Mouse (Mus musculus) midbrain, embryonic 11.5 days (tissue): ENCODE results near the gene Rps19. TPM values are rescaled to one million over a fixed set of nuclear protein-coding genes. Genes with fewer than 3 reads are reported as not detected.
A peak's percentile ranks its signal among the peaks of the same experiment; 100 is the strongest.

Experiments used
- ATAC-seq: fragments of 200-750 bp; cut with Nextera tagmentation; 2 replicates; pipeline ENCODE4 v1.8.0; 2017; ENCODE audit warnings: moderate TSS enrichment, moderate library complexity; ENCODE audit not compliant: low FRiP score
- DNase-seq: peaks from one replicate; pipeline ENCODE4 v3.0.0; 2015; ENCODE audit warnings: low spot score; ENCODE audit errors: missing footprints
- H3K27ac ChIP-seq: fragments of 300-500 bp; sonication (generic); 2 replicates; pipeline ENCODE4 v1.5.1; 2014; ENCODE audit warnings: low read depth, low read length
- H3K27me3 ChIP-seq: fragments of 300-500 bp; sonication (generic); 2 replicates; pipeline ENCODE4 v1.6.1; 2014; ENCODE audit warnings: mild to moderate bottlenecking, low read length, moderate library complexity, mixed read lengths; ENCODE audit not compliant: control insufficient read depth, insufficient read depth
- H3K36me3 ChIP-seq: fragments of 300-500 bp; sonication (generic); 2 replicates; pipeline ENCODE4 v1.6.1; 2014; ENCODE audit warnings: mild to moderate bottlenecking, low read length, moderate library complexity, mixed read lengths; ENCODE audit not compliant: control insufficient read depth, insufficient read depth
- H3K4me1 ChIP-seq: fragments of 300-500 bp; sonication (generic); 2 replicates; pipeline ENCODE4 v1.6.1; 2014; ENCODE audit warnings: low read length; ENCODE audit not compliant: control insufficient read depth, insufficient read depth
- H3K4me2 ChIP-seq: fragments of 300-500 bp; sonication (generic); 2 replicates; pipeline ENCODE4 v1.6.1; 2014; ENCODE audit warnings: mild to moderate bottlenecking, moderate library complexity
- H3K4me3 ChIP-seq: fragments of 300-500 bp; sonication (generic); 2 replicates; pipeline ENCODE4 v1.5.1; 2014; ENCODE audit warnings: low read depth, low read length
- H3K9ac ChIP-seq: fragments of 300-500 bp; sonication (generic); 2 replicates; pipeline ENCODE4 v1.6.1; 2014; ENCODE audit warnings: low read length
- H3K9me3 ChIP-seq: fragments of 300-500 bp; sonication (generic); 2 replicates; pipeline ENCODE4 v1.6.1; 2016; ENCODE audit warnings: low read length; ENCODE audit not compliant: control insufficient read depth
- WGBS: fragments of 180-500 bp; shearing (Covaris S2); extraction: QIAGEN DNeasy Blood & Tissue Kit; methylation state at CpG from one replicate; pipeline ENCODE4 v1.1.7; 2014; 5-methylcytosine and 5-hydroxymethylcytosine counted together
- polyA plus RNA-seq: library from polyadenylated mRNA; unstranded; fragments of >200 nt; fragmentation: Nextera tagmentation; extraction: Ambion mirVana; gene quantifications from 2 replicates; pipeline ENCODE4 v1.2.1, GENCODE M21; 2014

The Rps19 gene
- polyA plus RNA-seq, 1 experiment from 2014 or later = 1,929 TPM

GRCm38 (mm10) chr7:24896269-24896668, 12.1 kb downstream of the Rps19 start:
- Histone ChIP-seq H3K9ac (no peak overlapping the region), H3K9me3 (no peaks in the 10 kb centered on the region), H3K4me1 (no peaks in the 10 kb centered on the region), H3K4me2 (no peak overlapping the region), H3K27ac (no peak overlapping the region), H3K27me3 (no peaks in the 10 kb centered on the region), H3K36me3 (no peaks in the 10 kb centered on the region; the same call in 1 of the 2 replicates), H3K4me3 (no peak overlapping the region)
- 75% methylated on average over 8 of the region's 8 CpGs for WGBS
- DNase-seq (no peak), ATAC-seq (no peak)

- H3K27ac ChIP-seq = no peak within 1 kb of the TSS
- 83% methylated on average over 12 of the region's 12 CpGs for WGBS
- H3K4me2 ChIP-seq = no peak within 1 kb of the TSS
- no peak within 1 kb of the TSS for H3K4me3 ChIP-seq
- ATAC-seq = no peak
- H3K9me3 ChIP-seq = no peaks in the 10 kb centered on the region
- no peaks in the 10 kb centered on the region for H3K4me1 ChIP-seq
- H3K36me3 ChIP-seq = no peaks in the 10 kb centered on the region; the same call in 1 of the 2 replicates
- DNase-seq = no peak
- no peaks in the 10 kb centered on the region for H3K27me3 ChIP-seq
- no peak within 1 kb of the TSS for H3K9ac ChIP-seq
Observed at GRCm38 (mm10) chr7:24897224-24897623, 13.1 kb downstream of the Rps19 start, which contains the start of gene Cd79a. TSS of gene Cd79a (plus strand) at chr7:24897381.

GRCm38 (mm10) chr7:24897959-24898358, 13.8 kb downstream of the Rps19 start:
- no peak overlapping the region for H3K27ac ChIP-seq
- H3K4me3 ChIP-seq = no peak overlapping the region
- H3K27me3 ChIP-seq = no peaks in the 10 kb centered on the region
- no peak for DNase-seq
- H3K9me3 ChIP-seq = no peaks in the 10 kb centered on the region
- 73% methylated on average over 5 of the region's 5 CpGs for WGBS
- H3K9ac ChIP-seq = no peak overlapping the region
- no peaks in the 10 kb centered on the region for H3K4me1 ChIP-seq
- no peaks in the 10 kb centered on the region for H3K36me3 ChIP-seq
- no peak overlapping the region for H3K4me2 ChIP-seq
- no peak for ATAC-seq

GRCm38 (mm10) chr7:24901114-24901513, 16.9 kb downstream of the Rps19 start:
- Histone ChIP-seq H3K4me1 (no peaks in the 10 kb centered on the region), H3K9me3 (no peaks in the 10 kb centered on the region), H3K27me3 (no peaks in the 10 kb centered on the region), H3K36me3 (no peaks in the 10 kb centered on the region), H3K27ac (no peak overlapping the region), H3K9ac (no peak overlapping the region), H3K4me2 (no peak overlapping the region), H3K4me3 (no peak overlapping the region)
- WGBS = 86% methylated on average over 6 of the region's 6 CpGs
- ATAC-seq (no peak), DNase-seq (no peak)

GRCm38 (mm10) chr7:24901842-24902241, 17.7 kb downstream of the Rps19 start:
- ATAC-seq = no peak
- Histone ChIP-seq H3K36me3 (no peaks in the 10 kb centered on the region), H3K27ac (no peak overlapping the region), H3K9ac (no peak overlapping the region), H3K27me3 (no peaks in the 10 kb centered on the region), H3K4me3 (no peak overlapping the region), H3K9me3 (no peaks in the 10 kb centered on the region), H3K4me1 (no peaks in the 10 kb centered on the region), H3K4me2 (no peak overlapping the region)
- 86% methylated on average over 1 of the region's 1 CpGs for WGBS
- DNase-seq = no peak

GRCm38 (mm10) chr7:24902264-24902629, 18.1 kb downstream of the Rps19 start:
- H3K9ac ChIP-seq = no peak overlapping the region
- no peaks in the 10 kb centered on the region for H3K9me3 ChIP-seq
- peak overlapping the region; percentile 21; the same call in 1 of the 2 replicates for H3K27ac ChIP-seq
- 45% methylated on average over 2 of the region's 2 CpGs for WGBS
- ATAC-seq = no peak
- no peak overlapping the region; the same call in 1 of the 2 replicates for H3K4me3 ChIP-seq
- no peaks in the 10 kb centered on the region for H3K27me3 ChIP-seq
- H3K36me3 ChIP-seq = no peaks in the 10 kb centered on the region
- no peak for DNase-seq
- no peaks in the 10 kb centered on the region for H3K4me1 ChIP-seq
- peak overlapping the region; percentile 87; the same call in 1 of the 2 replicates for H3K4me2 ChIP-seq

GRCm38 (mm10) chr7:24902630-24903443, 18.7 kb downstream of the Rps19 start, which contains the start of gene Arhgef1:
TSS of gene Arhgef1 (plus strand) at chr7:24902912.
- Histone ChIP-seq H3K9me3 (no peaks in the 10 kb centered on the region), H3K27ac (peak within 1 kb of the TSS; percentile 21), H3K4me3 (peak within 1 kb of the TSS; percentile 70), H3K36me3 (no peaks in the 10 kb centered on the region), H3K27me3 (no peaks in the 10 kb centered on the region), H3K4me1 (no peaks in the 10 kb centered on the region), H3K4me2 (peak within 1 kb of the TSS; percentile 87), H3K9ac (peak within 1 kb of the TSS; percentile 71)
- no peak for ATAC-seq
- WGBS = 6% methylated on average over 58 of the region's 68 CpGs
- peak; percentile 92 for DNase-seq

- H3K4me1 ChIP-seq = no peaks in the 10 kb centered on the region
- DNase-seq = no peak
- no peaks in the 10 kb centered on the region for H3K9me3 ChIP-seq
- H3K27ac ChIP-seq = peak overlapping the region; percentile 21; the same call in 1 of the 2 replicates
- no peaks in the 10 kb centered on the region for H3K27me3 ChIP-seq
- H3K36me3 ChIP-seq = no peaks in the 10 kb centered on the region
- H3K4me2 ChIP-seq = peak overlapping the region; percentile 87
- 47% methylated on average over 10 of the region's 10 CpGs for WGBS
- H3K9ac ChIP-seq = peak overlapping the region; percentile 71
- no peak for ATAC-seq
- peak overlapping the region; percentile 70 for H3K4me3 ChIP-seq
Observed at GRCm38 (mm10) chr7:24903444-24903825, 19.3 kb downstream of the Rps19 start.

GRCm38 (mm10) chr7:24904070-24904483, 19.9 kb downstream of the Rps19 start:
- peak; percentile 98 for DNase-seq
- Histone ChIP-seq H3K4me2 (peak overlapping the region; percentile 87), H3K9me3 (no peaks in the 10 kb centered on the region), H3K36me3 (no peaks in the 10 kb centered on the region), H3K9ac (peak overlapping the region; percentile 75), H3K27ac (peak overlapping the region; percentile 45; the same call in 1 of the 2 replicates), H3K27me3 (no peaks in the 10 kb centered on the region), H3K4me1 (no peaks in the 10 kb centered on the region), H3K4me3 (peak overlapping the region; percentile 70)
- WGBS = under 1% methylated on average over 30 of the region's 30 CpGs
- ATAC-seq = peak; percentile 97
